Mouse (Mus musculus) stomach, postnatal 0 days (tissue): ENCODE measurements around the gene Rph3a.

ENCODE experiments used
- CTCF ChIP-seq: IDR thresholded peaks from 2 replicates; pipeline ENCODE4 v1.5.1; 2016; ENCODE audit warnings: antibody characterized with exemption, low read depth, mild to moderate bottlenecking, moderate library complexity
- EP300 ChIP-seq: optimal IDR thresholded peaks from 2 replicates; pipeline ENCODE3; 2016; ENCODE audit warnings: antibody characterized with exemption

- no peak for TF ChIP-seq EP300
- no peak for TF ChIP-seq CTCF
Measured at GRCm38 (mm10) chr5:121007563-121007962, 2.3 kb downstream of the Rph3a start.
